Mouse (Mus musculus): ENCODE results near the gene Hif3a.

Hif3a gene

GRCm38 (mm10) chr7:16992451-16992807 lies 69.8 kb downstream of the Hif3a start, which contains the start of gene Ccdc8:
Gene Ccdc8, plus strand, starts transcription at chr7:16992708.
- no peak for DNase-seq (ENCODE audit: low spot score in 2 of 2)

GRCm38 (mm10) chr7:16991681-16992450 lies 70.4 kb downstream of the Hif3a start:
- no peak for DNase-seq (ENCODE audit: low spot score in 2 of 2)

DNA sequence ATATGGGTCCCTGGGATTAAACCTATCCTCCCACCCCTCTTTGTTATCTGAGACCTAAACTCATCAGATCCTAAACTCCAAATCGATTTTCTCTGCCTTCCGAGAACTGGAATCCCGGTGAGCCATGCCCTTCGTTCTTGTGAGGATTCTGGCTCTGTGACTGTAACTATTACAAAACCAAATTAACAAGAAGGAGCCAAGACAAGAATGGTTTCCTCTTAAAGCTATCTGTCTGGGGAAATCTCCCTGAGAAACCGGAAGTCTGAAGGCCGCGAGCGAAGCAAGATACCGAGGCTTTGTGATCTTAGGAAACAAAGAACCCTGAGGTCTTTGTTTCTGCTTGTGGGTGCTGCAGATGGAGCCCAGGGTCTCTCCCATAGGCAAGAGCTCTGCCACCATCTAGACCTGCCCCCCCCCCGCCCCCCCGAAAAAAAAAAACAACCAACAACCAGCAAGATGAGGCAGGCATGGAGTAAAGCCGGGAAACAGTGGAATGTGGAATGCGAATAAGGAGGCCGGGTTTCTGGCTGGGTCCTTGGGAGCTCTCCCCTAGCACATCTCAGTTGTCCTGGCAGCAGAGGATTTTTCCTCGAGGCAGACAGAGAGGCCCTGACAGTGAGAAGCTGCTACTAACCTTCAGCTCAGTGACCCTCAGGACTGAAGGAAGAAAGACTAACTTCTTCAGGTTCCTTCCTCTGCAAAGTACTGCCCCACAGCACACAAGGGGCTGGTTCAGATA lies 72.1 kb downstream of the Hif3a start:
- DNase-seq (ENCODE audit: low spot score in 2 of 2), result no peak

DNA sequence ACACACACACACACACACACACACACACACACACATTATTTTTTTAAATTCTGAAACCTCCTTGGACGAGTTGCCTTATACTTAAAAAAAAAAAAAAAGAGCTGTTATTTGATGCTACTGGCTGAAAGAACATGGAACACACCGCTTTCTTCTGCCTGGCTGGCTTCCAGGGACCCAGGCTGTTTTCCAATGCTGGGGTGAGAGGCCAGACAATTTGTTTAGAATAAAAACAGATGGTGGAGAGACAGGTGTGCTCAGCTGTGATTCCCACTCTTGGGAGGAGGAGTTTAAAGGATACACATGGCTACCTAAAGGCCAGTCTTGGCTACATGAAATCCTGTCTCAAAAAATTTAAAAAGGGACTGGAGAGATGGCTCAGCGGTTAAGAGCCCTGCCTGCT lies 73.8 kb downstream of the Hif3a start:
- DNase-seq (ENCODE audit: low spot score in 2 of 2), result peak in 1 of 2 experiments; percentile 54

DNA sequence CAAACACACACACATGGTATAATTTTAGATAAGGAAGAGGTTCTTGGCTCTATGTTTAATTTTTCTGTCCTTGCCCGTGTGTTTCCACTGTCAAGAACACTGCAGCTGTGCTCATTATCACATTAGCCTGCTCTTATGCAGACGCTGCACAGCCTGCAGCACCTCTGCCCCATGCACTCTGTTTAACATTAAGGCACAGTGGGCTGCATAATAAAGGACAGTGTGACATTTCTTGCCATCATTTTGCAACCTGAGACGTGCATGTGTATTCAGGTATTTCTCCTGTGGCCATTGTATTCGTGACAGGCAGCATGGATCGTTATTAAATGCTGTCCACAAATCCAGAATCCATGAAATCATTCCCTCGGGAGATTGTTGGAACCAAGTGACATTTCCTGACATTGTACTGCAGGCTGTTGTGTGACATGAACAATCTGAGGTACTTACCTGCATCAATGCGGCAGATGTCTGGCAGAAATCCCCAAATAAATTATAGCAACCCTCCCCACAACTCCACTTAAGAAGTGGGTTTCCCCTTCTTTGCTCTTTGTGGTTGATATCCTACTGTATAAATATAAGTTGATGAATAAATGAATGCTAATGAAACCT lies 74.6 kb downstream of the Hif3a start:
- no peak for DNase-seq (ENCODE audit: low spot score in 2 of 2)

DNA sequence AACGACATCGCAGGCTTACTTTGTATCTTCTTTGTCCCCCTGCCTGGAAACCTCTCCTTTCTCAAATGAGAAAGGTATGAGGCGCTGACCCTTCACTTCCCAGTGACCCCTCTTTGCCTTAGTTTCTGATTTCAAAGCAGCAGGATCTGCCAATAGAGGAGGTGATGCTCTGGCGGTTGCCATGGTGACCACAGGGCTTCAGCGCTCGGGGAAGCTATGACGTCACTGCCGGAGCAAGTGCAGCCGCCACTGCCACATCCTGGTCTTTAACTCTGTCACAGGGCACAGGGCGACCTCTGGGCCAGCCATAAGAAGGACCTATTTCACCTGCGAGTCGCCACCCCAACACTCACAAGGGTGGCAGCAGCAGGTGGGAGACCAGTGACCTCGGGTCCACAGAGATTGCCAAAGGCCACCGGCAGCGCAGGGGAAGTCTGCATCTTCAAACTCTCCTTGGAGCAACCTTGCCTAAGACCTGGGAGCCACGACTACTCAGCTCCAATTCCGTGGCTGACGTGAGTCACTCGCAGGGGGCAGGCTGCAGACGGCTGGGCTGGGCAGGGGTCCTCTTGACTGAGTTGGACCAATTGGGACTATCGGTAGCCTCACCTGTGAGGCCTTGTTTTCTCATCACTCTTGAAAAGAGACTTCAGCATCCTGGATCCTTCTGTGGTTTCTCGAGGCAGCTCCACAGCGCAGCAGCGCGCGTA lies 79.2 kb downstream of the Hif3a start, which contains the start of gene Gm42372:
TSS of gene Gm42372 (plus strand) at position 228 of the 710 bp plus-strand sequence.
- no peak for DNase-seq (ENCODE audit: low spot score in 2 of 2)
